Mouse (Mus musculus): Measurements from ENCODE around the gene Clptm1.

DNA sequence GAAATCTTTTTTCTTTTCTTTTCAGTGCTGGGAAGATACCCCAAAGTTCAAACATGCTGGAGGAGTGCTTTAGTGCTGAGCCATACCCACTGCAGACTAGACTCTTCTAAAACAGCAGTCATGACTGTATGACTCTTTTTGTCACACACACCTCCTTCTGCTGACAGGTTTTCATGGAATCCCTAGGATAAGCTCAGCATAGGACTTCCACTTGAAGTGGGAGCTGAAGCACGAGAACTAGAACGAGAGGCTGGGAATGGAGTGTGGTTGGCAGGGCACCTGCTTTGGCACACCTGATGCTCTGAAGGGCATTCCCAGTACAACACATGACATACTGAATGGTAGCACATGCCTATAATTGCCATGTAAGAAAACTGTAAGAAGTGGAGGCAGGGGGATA is 12.2 kb downstream of the Clptm1 start:
- TF ChIP-seq CTCF (IDR thresholded peaks at IDR 0.05): no peak
- peak; percentile 91 for TF ChIP-seq EP300 (IDR thresholded peaks at IDR 0.05; ENCODE audit: insufficient read depth, low read depth, low read length)
- TF ChIP-seq POLR2A (IDR thresholded peaks at IDR 0.05; ENCODE audit: insufficient read depth, low read depth, low read length): no peak
